Mouse (Mus musculus) CD8-positive naive resting alpha-beta T cell, adult 2 months (primary cell): ENCODE results near the gene Fmr1nb.
"Not testable (repeated sequence)": the region's sequence is repeated elsewhere in the genome, so short reads cannot be mapped to it uniquely, and the experiment has no call there.

ENCODE experiments used
- DNase-seq, 2 experiments: peaks; one replicate each; pipeline ENCODE4 v3.0.0; 2022; ENCODE audit warnings: low read depth in 2 of 2, low spot score in 2 of 2

Gene Fmr1nb

GRCm38 (mm10) chrX:68761606-68762005, at the start of gene Fmr1nb:
Gene Fmr1nb (plus strand): TSS chrX:68761839.
- DNase-seq = no peak

DNA sequence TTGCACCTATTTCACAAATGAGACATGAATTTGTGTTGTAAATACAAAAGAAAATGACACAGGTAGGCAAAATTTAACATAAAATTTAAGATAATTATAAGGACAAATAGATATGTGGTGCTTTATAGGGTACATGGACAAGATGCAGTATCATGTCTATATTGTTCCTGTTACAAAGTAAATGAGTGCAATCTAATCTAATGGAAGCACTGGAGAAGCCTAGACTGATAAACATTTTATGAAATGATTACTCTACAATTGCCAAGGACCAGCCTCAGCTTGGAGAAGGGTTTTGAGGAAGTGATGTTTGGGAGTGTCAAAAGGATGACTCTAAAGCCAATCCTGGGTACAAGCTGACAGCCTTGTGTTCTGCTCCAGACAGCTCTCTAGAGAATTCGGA, 24.7 kb upstream of the Fmr1nb start:
- no peak for DNase-seq

DNA sequence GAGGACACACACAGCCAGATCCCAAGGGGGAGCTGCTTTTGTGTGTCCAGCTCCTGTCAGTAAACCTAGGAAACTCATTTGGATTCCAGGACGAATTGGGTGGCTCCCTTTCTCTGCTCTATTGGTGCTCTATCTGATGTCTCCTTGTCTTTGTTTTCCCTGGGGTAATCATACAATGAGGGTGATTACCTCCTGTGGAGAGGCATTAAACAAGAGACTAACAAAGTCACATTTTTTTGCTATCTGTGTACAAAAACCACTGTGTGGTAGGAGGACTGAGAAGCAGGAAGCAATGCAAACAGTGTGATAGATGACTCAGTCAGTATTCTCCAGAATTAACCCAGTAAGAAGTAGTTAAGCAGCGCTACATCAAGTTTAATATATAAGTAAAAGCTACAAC, 21.6 kb upstream of the Fmr1nb start:
- no peak for DNase-seq

DNA sequence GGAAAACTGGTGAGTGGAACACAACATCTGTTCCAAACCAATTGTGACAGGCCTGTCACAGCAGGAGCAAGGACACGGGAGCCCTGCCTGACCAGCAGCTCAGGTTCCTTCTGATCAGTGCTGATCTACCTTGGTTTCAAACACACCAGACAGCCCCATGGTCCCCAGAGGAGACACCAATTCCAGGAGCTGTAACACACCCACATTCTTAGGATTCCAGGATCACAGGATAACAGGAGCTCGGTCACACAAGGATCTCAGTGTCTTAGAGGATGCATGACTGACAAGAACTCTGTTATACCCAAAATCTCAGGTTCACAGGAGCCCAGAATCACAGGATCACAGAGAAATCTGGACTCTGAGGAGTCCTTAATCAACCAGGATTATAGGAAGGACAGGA, 58.8 kb downstream of the Fmr1nb start:
- not testable (repeated sequence) for DNase-seq

DNA sequence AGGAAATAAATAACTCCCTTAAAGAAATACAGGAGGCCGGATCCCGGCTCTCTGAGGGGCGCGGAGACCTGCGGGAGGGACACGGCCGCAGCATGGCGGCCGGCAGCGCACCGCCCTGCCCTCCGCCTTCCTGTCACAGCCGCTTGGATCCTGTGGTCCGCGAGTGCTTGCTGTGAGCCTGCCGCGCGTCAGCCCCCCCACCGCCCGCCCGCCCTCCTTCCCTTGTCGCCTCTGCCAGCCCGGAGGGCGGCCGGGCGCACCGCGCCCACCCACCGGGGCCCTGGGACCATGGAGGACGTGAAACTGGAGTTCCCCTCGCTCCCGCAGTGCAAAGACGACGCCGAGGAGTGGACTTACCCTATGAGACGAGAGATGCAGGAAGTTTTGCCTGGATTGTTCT, 59.4 kb downstream of the Fmr1nb start, which contains the start of gene Gm14698:
Gm14698 (plus strand) TSS at position 35 of the 400 bp plus-strand sequence.
- DNase-seq = not testable (repeated sequence)

- no peak for DNase-seq
Measured at GRCm38 (mm10) chrX:68839548-68840444, 78.2 kb downstream of the Fmr1nb start.
